Mouse (Mus musculus) CH12.LX (cell line): ENCODE measurements at regions not wholly inside any gene's neighbourhood (a gene's known extent, or its start where the extent isn't known, plus 50 kb on each side); places are given as distances from the start of the nearest gene placed in this dataset.

Experiments used
- CHD1 ChIP-seq: IDR thresholded peaks from 2 replicates; pipeline ENCODE4 v1.6.1; 2012; ENCODE audit warnings: low read depth, low read length, improper control_type of control experiment, inconsistent platforms
- CTCF ChIP-seq, 2 experiments: IDR thresholded peaks in 1 of 2; conservative IDR thresholded peaks in 1 of 2; 2 replicates each; pipeline ENCODE4 v1.5.1; 2011 to 2012; ENCODE audit warnings: low read depth in 2 of 2, low read length in 2 of 2, improper control_type of control experiment in 1 of 2, inconsistent platforms in 1 of 2, mild to moderate bottlenecking in 1 of 2, moderate library complexity in 1 of 2
- JUND ChIP-seq: conservative IDR thresholded peaks from 2 replicates; pipeline ENCODE4 v1.6.1; 2011; ENCODE audit warnings: low read depth, low read length, improper control_type of control experiment
- MAFK ChIP-seq: IDR thresholded peaks from 2 replicates; pipeline ENCODE4 v1.6.1; 2011; ENCODE audit warnings: low read length, improper control_type of control experiment; ENCODE audit not compliant: insufficient replicate concordance
- MAX ChIP-seq: IDR thresholded peaks from 2 replicates; pipeline ENCODE4 v1.6.1; 2011; ENCODE audit warnings: low read length, improper control_type of control experiment
- MYC ChIP-seq: IDR thresholded peaks from 2 replicates; pipeline ENCODE4 v1.6.1; 2011; ENCODE audit warnings: low read depth, mild to moderate bottlenecking, improper control_type of control experiment, low read length
- NRF1 ChIP-seq: IDR thresholded peaks from 2 replicates; pipeline ENCODE4 v1.6.1; 2014; ENCODE audit warnings: low read depth, mild to moderate bottlenecking, inconsistent platforms, low read length, improper control_type of control experiment, moderate library complexity
- POLR2A ChIP-seq: IDR thresholded peaks from 2 replicates; pipeline ENCODE4 v1.6.1; 2011; ENCODE audit warnings: low read depth, mild to moderate bottlenecking, improper control_type of control experiment, low read length
- POLR2AphosphoS2 ChIP-seq: IDR thresholded peaks from 2 replicates; pipeline ENCODE4 v1.6.1; 2011; ENCODE audit warnings: low read depth, low read length, improper control_type of control experiment
- UBTF ChIP-seq: IDR thresholded peaks from 2 replicates; pipeline ENCODE4 v1.6.1; 2012; ENCODE audit warnings: low read depth, mild to moderate bottlenecking, inconsistent platforms, low read length, improper control_type of control experiment, moderate library complexity
- ZC3H11A ChIP-seq: IDR thresholded peaks from 2 replicates; pipeline ENCODE4 v1.6.1; 2012; ENCODE audit warnings: low read depth, mild to moderate bottlenecking, inconsistent platforms, low read length, improper control_type of control experiment

GRCm38 (mm10) chr7:136226031-136226430 lies 509.9 kb upstream of the Mki67 start:
- TF ChIP-seq POLR2A (no peak), CTCF (conservative IDR thresholded peaks at IDR 0.05 in 1 of 2, IDR thresholded peaks at IDR 0.05 in 1 of 2; ENCODE audit: low read depth in 2 of 2, low read length in 2 of 2) (no peak), ZC3H11A (no peak), CHD1 (no peak), MYC (no peak), POLR2AphosphoS2 (no peak), MAFK (no peak), NRF1 (no peak), MAX (no peak), UBTF (no peak), JUND (no peak)
